Mouse (Mus musculus) G1E (cell line): ENCODE results near the gene Cat. TPM values are rescaled to one million over a fixed set of nuclear protein-coding genes. Genes with fewer than 3 reads are reported as not detected.

Source experiments
- ATAC-seq: 2 replicates; pipeline ENCODE4 v1.8.0; 2016; ENCODE audit warnings: mild to moderate bottlenecking; ENCODE audit not compliant: insufficient number of reproducible peaks, poor library complexity, low FRiP score, severe bottlenecking; ENCODE audit errors: extremely low read depth
- DNase-seq: peaks from one replicate; pipeline ENCODE4 v3.0.0; 2012; ENCODE audit warnings: low spot score
- H3K27me3 ChIP-seq: 2 replicates; pipeline ENCODE4 v1.6.1; 2012; ENCODE audit warnings: mild to moderate bottlenecking, low read length, inconsistent platforms; ENCODE audit not compliant: insufficient read depth
- H3K36me3 ChIP-seq: replicated peaks from 2 replicates; pipeline ENCODE3; 2012; ENCODE audit warnings: mild to moderate bottlenecking, inconsistent platforms
- H3K4me1 ChIP-seq: 2 replicates; pipeline ENCODE4 v1.6.1; 2012; ENCODE audit warnings: low read depth, low read length, inconsistent platforms, mixed read lengths; ENCODE audit not compliant: insufficient read depth
- H3K4me3 ChIP-seq: 2 replicates; pipeline ENCODE4 v1.5.1; 2012; ENCODE audit warnings: low read depth, mild to moderate bottlenecking, inconsistent platforms, low read length, moderate library complexity, mixed read lengths
- H3K9me3 ChIP-seq: replicated peaks from 2 replicates; pipeline ENCODE4 v1.6.1; 2012; ENCODE audit warnings: inconsistent platforms
- CTCF ChIP-seq: IDR thresholded peaks from 2 replicates; pipeline ENCODE4 v1.5.1; 2012; ENCODE audit warnings: low read depth, low read length, inconsistent platforms, mixed read lengths
- GATA1 ChIP-seq: IDR thresholded peaks from 2 replicates; pipeline ENCODE4 v1.6.1; 2012; ENCODE audit warnings: borderline replicate concordance, low read length, inconsistent platforms, mixed read lengths
- GATA2 ChIP-seq: IDR thresholded peaks from 2 replicates; pipeline ENCODE4 v1.6.1; 2012; ENCODE audit warnings: low read depth, low read length, inconsistent platforms, borderline replicate concordance
- POLR2AphosphoS5 ChIP-seq: IDR thresholded peaks from 2 replicates; pipeline ENCODE4 v1.6.1; 2012; ENCODE audit warnings: low read depth, low read length, inconsistent platforms; ENCODE audit not compliant: insufficient replicate concordance
- TAL1 ChIP-seq: conservative IDR thresholded peaks from 2 replicates; pipeline ENCODE4 v1.6.1; 2012; ENCODE audit warnings: low read depth, low read length, inconsistent platforms, mixed read lengths
- polyA plus RNA-seq: library from polyadenylated mRNA; stranded (reverse); fragments of >175 nt; gene quantifications from 2 replicates; pipeline ENCODE4 v1.2.3, GENCODE M21; 2012
- total RNA-seq, 2 experiments: library from RNA; stranded (forward) in 1 of 2; stranded (reverse) in 1 of 2; fragments of 200-1000 nt in 1 of 2; fragments of >200 nt in 1 of 2; fragmentation: Nextera tagmentation in 1 of 2; gene quantifications; 2 replicates each; pipeline ENCODE4 v1.2.3; 2014 to 2017

Gene Cat
- total and polyA plus RNA-seq, 3 experiments = 122 to 325 (median 144) TPM

- H3K27me3 ChIP-seq = no peaks in the 10 kb centered on the region
- H3K9me3 ChIP-seq = no peaks in the 10 kb centered on the region
- H3K4me1 ChIP-seq = peaks cover 59% of the 10 kb centered on the region
- TF ChIP-seq CTCF = no peak
- TF ChIP-seq GATA1 = no peak
- no peak for TF ChIP-seq POLR2AphosphoS5
- H3K36me3 ChIP-seq = peaks cover 53% of the 10 kb centered on the region
- ATAC-seq (peak; percentile 50), DNase-seq (peak; percentile 59)
- peak overlapping the region; percentile 67; the same call in 1 of the 2 replicates for H3K4me3 ChIP-seq
Measured at GRCm38 (mm10) chr2:103480240-103480639, 4.7 kb downstream of the Cat start.

- H3K27me3 ChIP-seq = no peaks in the 10 kb centered on the region
- TF ChIP-seq TAL1 (no peak), POLR2AphosphoS5 (no peak), GATA1 (no peak), GATA2 (no peak), CTCF (no peak)
- peaks cover 71% of the 10 kb centered on the region for H3K36me3 ChIP-seq
- no peak overlapping the region for H3K4me3 ChIP-seq
- DNase-seq = no peak
- H3K4me1 ChIP-seq = peaks cover 51% of the 10 kb centered on the region
- H3K9me3 ChIP-seq = no peaks in the 10 kb centered on the region
- no peak for ATAC-seq
Measured at GRCm38 (mm10) chr2:103478326-103478725, 6.6 kb downstream of the Cat start.

GRCm38 (mm10) chr2:103477456-103477855 lies 7.5 kb downstream of the Cat start:
- Histone ChIP-seq H3K27me3 (no peaks in the 10 kb centered on the region), H3K36me3 (peaks cover 75% of the 10 kb centered on the region), H3K4me3 (no peak overlapping the region), H3K4me1 (peaks cover 45% of the 10 kb centered on the region), H3K9me3 (no peaks in the 10 kb centered on the region)
- TF ChIP-seq GATA2 (no peak), POLR2AphosphoS5 (no peak), CTCF (no peak), GATA1 (no peak), TAL1 (no peak)
- ATAC-seq = no peak
- DNase-seq = no peak

GRCm38 (mm10) chr2:103476657-103477056 lies 8.3 kb downstream of the Cat start:
- H3K4me1 ChIP-seq = peaks cover 38% of the 10 kb centered on the region
- H3K27me3 ChIP-seq = no peaks in the 10 kb centered on the region
- no peak for DNase-seq
- no peak for ATAC-seq
- TF ChIP-seq TAL1 (no peak), POLR2AphosphoS5 (no peak), GATA2 (no peak), CTCF (no peak), GATA1 (no peak)
- no peaks in the 10 kb centered on the region for H3K9me3 ChIP-seq
- H3K36me3 ChIP-seq = peaks cover 72% of the 10 kb centered on the region
- H3K4me3 ChIP-seq = no peak overlapping the region

GRCm38 (mm10) chr2:103476180-103476579 lies 8.8 kb downstream of the Cat start:
- H3K9me3 ChIP-seq = no peaks in the 10 kb centered on the region
- H3K27me3 ChIP-seq = no peaks in the 10 kb centered on the region
- no peak for ATAC-seq
- no peak overlapping the region for H3K4me3 ChIP-seq
- H3K4me1 ChIP-seq = peaks cover 34% of the 10 kb centered on the region
- H3K36me3 ChIP-seq = peaks cover 72% of the 10 kb centered on the region
- TF ChIP-seq GATA2 = no peak
- no peak for TF ChIP-seq CTCF
- no peak for TF ChIP-seq TAL1
- no peak for TF ChIP-seq GATA1
- TF ChIP-seq POLR2AphosphoS5 = no peak
- no peak for DNase-seq

- Histone ChIP-seq H3K4me1 (peaks cover 12% of the 10 kb centered on the region; the same call in 1 of the 2 replicates), H3K27me3 (no peaks in the 10 kb centered on the region), H3K9me3 (no peaks in the 10 kb centered on the region), H3K36me3 (peaks cover 86% of the 10 kb centered on the region), H3K4me3 (no peak overlapping the region)
- TF ChIP-seq GATA2 (no peak), GATA1 (no peak), POLR2AphosphoS5 (no peak), TAL1 (no peak), CTCF (no peak)
- no peak for DNase-seq
- no peak for ATAC-seq
Measured at GRCm38 (mm10) chr2:103473362-103473761, 11.6 kb downstream of the Cat start.
